Mouse (Mus musculus) right cerebral cortex, adult 18-20 months (tissue): ENCODE results near the gene Astn2.

Experiments
- DNase-seq: peaks from one replicate; pipeline ENCODE4 v3.0.0; 2022; ENCODE audit warnings: mixed read lengths

Gene Astn2

DNA sequence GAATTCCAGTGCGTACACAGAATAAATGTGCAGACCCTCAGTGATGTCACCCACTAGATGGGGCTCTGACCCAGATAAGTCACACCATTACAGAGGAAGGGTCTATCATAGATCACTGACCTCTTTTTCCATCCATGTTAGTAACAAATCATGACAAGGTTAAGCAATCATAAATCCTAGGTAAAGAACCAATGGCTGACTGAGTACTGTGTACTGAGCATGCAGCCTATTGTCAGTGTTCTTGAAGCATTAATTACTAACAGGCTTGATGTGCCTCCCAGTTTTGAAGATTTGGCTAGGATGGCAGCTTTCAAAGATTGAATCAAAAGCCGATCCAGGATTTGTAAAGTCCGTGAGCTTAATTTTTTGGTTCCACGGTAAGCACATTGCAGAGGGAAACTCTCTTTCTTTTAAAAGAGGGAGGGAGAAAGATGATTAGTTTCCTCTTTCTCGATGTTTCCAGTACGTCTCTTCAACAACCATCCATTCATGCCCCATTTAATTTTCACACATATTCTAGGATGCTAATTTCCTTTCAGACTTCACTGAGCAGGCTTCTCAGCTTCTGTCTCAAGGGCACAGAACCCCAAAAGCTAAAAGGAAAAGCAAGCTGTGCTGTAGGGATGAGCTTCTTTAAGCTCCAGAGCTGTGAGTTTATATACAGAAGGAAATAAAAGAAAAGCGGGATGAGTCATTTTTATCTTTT is 93.9 kb downstream of the Astn2 start:
- DNase-seq, result no peak

- no peak for DNase-seq
Observed at GRCm38 (mm10) chr4:66306377-66306776, 98.0 kb downstream of the Astn2 start.

DNA sequence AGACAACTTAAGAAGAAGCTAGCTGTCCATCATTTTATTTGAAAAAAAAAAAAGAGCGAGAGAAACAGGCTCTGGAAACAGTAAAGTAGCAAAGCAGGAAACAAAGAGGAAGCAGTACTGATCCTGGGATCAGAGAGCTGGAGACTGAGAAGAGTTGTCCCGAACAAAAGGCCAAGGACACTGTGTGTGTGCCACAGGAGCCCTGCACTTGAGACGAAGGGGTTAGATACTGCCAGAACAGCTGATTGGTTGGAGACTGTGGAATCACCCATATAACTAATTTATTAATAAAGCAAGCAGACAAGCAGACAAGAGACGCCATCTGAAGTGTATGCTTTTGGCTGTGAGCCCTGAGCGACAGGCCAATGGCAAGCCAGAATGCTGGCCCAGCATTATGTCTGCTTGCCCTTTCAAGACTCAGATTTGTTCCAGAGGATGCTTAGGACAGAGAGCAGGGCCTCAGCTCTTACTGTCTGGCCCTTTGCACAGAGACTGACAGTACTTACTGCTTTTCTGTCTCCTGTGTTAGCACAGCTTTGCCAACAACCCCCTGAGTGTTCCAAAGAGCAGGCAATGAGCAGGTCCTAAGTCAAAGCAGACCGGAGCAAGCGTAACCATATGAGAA is 101.6 kb downstream of the Astn2 start:
- DNase-seq, result no peak

DNA sequence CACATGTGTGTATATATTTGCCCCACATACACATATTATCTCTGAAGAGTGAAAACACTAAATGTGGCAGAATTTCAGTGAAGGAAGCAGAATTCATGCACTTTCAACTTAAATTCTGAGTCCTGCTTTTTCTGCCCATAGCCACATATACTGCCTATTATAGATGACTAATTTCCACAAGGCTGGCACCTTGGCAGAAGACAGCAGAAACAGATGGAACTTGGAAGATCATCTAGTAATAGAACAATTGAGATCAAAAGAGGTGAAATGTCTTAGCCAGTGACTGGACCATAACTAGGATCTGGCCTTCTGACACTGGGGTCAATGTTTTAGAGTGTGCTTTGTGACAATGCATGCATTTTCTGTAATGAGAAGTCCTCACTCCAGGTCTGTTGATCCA is 119.4 kb downstream of the Astn2 start:
- DNase-seq, result no peak

DNA sequence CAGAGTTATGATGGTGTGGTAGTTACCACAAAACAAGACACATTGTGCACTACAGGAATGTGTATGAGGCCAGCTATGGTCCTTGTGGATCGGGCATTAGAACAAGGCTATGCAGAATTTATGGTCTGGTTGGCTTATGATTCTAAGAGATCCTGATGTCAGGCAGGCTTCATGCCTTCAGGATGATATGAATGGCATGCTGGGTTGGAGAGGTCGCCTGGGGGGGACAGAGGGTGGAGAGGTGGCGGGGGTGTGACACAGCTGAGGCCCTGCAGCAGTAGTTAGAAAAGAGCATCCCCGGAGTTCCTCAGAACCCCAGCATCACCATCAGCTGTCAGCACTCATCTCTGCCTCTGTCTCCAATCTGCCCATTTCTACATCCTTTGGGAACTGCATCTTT is 128.3 kb downstream of the Astn2 start:
- no peak for DNase-seq

DNA sequence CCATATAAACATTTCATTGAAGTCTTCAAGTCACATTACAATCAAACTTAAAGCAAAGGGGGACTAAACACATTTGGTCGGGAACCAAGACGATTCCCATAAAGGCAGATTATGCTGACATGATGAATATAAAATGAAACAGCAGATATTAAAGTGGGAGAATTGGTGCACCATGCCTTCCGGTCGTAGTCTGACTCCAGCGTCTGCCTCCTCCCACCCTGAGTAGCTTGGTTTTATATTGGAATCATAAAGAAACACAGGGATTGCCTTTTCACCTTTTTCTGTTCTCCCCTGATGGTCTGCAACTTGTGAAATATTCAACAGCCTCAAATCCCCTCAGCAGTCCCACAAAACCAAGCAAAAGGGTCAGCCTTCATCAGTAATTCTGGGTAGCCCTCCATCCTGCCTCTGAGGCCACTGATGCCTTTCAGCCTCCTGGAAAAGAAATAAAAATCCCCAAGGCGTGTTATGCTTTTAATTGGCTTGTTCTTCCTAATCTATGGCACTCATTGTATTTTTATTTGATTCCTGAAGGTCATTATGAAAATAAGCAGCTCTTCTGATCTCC is 132.8 kb downstream of the Astn2 start:
- DNase-seq, result no peak

DNA sequence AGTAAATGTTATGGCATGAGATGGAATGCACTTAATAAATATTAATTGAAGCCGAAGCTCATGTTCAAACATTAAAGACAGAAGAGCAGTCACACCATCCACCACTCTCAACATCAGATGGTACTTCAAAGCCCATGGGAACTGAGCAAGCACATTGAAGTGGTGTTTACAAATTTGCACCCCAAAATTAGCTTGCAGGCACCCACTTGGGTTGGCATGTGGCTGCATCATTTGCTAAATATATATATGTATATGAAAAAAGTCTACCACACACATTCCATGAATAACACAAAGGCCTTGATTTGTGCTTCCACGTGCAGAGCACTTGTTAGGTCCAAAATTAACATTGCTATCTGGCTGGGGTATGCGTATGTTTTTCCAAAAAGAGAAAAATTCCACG is 140.4 kb downstream of the Astn2 start:
- DNase-seq, result peak; percentile 9

- DNase-seq, result no peak
Observed at GRCm38 (mm10) chr4:66261276-66261675, 143.1 kb downstream of the Astn2 start.

GRCm38 (mm10) chr4:66258905-66259304 is 145.5 kb downstream of the Astn2 start:
- no peak for DNase-seq

DNA sequence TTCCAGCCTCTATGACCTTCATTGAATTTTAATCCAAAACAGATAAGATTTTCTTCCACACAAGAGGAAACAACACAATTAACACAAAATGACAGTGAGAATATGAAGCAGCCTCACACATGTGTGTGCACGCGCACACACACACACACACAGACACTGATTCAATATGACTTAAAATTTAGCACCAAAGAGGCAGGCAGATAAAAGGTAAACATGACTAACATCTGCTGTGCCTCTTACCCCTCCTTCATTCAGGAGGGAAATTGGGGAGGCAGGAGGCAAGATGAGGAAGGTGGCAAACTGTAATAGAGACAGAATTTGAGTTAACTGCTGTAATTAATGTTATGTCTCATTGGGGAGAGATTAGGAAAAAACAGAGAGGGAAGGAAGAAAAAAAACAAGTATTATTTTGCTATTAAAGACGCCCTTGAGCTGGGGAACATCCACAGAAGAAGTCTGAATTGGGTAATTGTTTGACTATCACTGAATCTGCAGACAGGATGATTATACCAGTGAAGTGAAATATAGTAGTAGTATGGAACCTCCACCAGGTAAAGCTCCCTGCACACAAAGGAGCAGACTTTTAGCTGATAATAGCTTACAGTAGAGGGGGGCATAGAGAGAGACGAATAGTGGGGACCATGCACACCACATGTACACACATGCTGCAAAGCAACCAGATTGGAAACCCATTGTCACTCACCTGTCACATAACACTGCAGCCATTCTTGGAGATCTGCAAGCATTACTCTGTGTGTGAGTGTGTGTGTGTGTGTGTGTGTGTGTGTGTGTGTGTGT is 149.5 kb downstream of the Astn2 start:
- DNase-seq, result no peak

GRCm38 (mm10) chr4:66248521-66248920 is 155.9 kb downstream of the Astn2 start:
- DNase-seq, result no peak

GRCm38 (mm10) chr4:66242683-66243082 is 161.7 kb downstream of the Astn2 start:
- no peak for DNase-seq

GRCm38 (mm10) chr4:66232799-66233198 is 171.6 kb downstream of the Astn2 start:
- no peak for DNase-seq

- no peak for DNase-seq
Observed at GRCm38 (mm10) chr4:66232350-66232749, 172.1 kb downstream of the Astn2 start.

DNA sequence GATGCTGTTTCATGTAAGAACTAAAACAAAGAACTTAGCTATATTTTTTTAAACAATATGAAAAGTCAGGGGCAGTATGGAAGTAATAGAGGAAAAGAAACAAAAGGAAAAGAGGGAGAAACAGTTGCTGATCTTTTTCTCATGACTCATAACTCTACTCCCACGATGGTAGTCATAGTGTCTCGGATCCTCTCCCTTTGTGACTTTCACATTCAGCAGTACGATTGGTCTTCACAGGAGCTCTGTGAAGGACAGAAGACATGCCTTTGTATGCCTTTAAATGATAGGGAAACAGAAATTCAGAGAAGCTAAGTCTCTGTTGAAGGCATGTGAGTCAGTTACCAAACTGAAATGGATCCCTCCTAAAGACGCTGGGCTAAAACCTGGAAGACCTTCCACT is 173.7 kb downstream of the Astn2 start:
- DNase-seq, result no peak

- peak; percentile 88 for DNase-seq
Observed at GRCm38 (mm10) chr4:66222602-66223317, 181.7 kb downstream of the Astn2 start.

DNA sequence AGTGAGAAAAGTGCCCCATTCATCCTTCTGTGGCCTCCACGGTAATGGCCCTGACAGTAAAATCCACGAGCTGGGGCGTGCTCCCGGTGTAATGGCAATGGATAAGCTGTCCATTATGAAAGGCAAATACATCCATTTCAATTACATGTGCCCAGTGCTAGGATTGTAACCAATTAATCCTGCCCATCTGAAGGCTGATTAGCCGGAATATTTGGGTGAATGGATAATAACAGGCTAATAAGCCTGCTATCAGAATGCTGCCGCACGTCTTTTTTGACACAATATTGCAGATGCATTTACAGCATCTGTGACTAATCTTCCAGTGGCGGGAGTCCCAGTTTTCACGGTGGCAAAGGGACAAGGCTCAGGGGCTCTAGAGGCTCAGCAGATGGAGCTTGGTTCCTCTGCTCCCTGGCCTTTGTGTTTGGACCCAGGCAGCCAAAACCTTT is 189.2 kb downstream of the Astn2 start:
- DNase-seq, result no peak

- no peak for DNase-seq
Observed at GRCm38 (mm10) chr4:66189636-66190035, 214.8 kb downstream of the Astn2 start.

DNA sequence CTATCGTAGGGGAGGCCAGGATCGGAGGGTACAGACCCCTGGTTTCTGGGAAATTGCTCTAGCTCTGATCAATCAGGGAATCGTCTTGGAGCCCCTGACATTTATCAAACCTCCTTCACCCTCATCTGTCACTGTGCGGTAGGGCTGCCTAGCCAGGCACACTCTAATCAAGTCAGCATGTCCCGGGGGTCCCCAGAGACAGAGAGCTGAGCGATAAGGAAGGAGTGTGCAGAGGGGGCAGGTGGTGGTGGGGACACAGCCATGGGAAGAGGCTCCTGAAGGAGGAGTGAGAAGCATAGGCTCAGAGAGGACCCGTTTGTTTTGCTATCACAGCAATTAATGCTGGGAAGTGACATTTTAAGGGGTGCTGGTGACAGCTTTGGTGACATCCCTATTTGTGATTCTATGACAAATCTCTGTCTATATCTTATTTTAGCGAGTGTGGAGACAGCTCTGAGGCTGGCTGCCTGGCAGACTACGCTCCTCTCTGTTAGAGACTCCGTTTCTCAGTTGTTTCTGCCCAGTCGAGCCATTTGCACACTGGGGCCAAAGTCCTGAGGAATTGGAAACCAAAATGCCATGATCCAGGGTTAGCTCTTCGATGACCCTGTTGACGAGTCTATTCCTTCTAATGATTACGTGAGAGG is 228.4 kb downstream of the Astn2 start:
- DNase-seq, result no peak

DNA sequence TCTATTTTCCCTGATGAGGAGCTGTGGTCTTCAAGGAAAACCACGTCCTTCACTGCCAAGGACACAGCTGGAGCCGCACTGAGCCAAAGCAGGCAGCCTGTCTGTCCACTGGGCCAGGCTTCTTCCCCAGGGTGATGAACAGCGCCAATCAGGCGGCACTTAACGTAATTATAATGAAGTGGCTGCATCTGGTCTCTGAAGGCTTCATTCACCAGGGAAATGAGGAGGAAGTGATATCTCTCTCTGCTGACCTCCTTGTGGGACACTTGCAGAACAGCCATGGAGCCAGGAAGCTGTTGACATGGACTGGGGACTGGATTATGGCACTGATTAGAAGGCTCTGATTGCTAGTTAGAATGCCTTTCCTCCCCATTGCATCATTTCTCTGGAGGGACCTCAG is 232.8 kb downstream of the Astn2 start:
- DNase-seq, result no peak

DNA sequence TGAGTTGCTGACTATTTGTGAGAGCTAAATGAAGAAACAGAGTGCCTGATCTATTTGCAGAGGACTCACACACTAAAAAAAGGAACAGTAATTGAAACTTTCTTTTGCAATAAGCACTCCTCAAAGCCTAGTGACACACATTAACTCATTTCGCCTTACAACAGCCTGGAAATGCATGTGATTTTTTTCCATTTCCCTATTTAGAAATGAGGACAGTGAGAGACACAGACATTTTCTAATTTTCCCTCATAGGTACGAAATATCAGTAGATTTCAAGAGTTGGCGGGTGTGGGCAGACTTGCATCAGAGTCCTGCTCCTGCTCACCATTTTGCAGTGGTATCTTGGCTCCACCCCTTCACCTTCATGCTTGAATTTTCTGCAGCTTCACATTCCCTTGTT is 233.6 kb downstream of the Astn2 start:
- peak; percentile 46 for DNase-seq

DNA sequence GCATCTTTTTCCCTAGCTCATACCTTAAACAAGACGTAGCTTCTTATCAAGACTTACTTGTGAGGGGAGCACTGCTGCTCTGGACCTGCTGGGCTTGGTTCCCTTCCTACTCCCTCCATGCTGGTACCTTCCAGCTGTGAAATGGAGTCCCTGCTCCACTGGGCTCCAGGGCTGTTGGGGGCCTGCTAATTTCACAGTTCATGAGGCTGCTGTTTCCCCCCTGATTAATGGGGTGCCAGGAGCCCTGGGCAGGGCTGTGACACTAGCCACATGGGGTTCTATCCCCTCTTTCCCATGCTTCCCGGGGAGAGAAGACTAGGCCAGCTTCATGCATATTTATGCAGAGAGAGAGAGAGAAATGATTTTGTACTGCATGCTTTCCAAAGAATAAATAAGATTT is 234.9 kb downstream of the Astn2 start:
- no peak for DNase-seq
